Mouse (Mus musculus): ENCODE measurements around the gene Ankrd33b. TPM values are rescaled to one million over a fixed set of nuclear protein-coding genes. Genes with fewer than 3 reads are reported as not detected.

The Ankrd33b gene
- polyA plus RNA-seq, 1 experiment from 2014 or later = 0.74 TPM

DNA sequence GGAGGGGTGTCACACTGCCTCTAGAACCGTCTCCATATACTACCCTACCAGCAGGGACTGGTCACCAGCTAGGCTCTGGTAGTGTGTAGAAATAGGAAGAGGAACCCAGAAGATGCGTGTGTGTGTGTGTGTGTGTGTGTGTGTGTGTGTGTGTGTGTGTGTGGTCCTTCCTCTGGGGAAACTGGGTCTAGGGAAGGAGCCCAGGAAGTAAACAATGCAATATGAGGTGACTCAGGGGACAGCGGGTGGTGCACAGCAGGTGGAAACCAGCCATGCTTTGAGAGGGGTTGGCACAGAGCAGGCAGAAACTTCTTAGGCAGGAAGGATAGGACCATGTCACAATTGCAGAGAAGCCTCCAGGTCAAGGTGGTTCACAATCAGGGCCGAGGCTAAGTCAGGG is 30.8 kb downstream of the Ankrd33b start:
- H3K27ac ChIP-seq = no peak overlapping the region
- H3K4me3 ChIP-seq = no peak overlapping the region
- no peak overlapping the region for H3K9ac ChIP-seq
- H3K36me3 ChIP-seq = no peaks in the 10 kb centered on the region
- no peaks in the 10 kb centered on the region for H3K27me3 ChIP-seq
- no peak overlapping the region for H3K4me2 ChIP-seq
- ATAC-seq (ENCODE audit: insufficient number of reproducible peaks, insufficient read depth, low FRiP score, low TSS enrichment, low read depth) = no peak
- H3K9me3 ChIP-seq = no peaks in the 10 kb centered on the region
- no peaks in the 10 kb centered on the region for H3K4me1 ChIP-seq
- WGBS = 64% methylated on average over 4 of the region's 4 CpGs

DNA sequence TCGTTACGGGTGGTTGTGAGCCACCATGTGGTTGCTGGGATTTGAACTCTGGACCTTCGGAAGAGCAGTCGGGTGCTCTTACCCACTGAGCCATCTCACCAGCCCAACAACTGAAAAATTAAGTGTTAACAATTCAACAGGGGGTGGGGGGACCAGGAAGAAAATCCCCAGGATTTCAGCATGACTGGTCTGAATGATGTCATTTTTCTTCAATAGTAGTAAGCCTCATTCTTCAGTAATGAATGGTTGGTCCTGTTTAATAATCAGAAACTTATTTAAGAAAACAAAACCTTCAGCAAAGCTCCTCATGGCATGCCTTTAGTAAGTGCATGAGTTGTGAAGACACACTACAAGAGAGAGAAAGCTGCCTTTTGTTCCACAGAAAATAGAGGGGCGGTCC is 32.7 kb downstream of the Ankrd33b start:
- no peak overlapping the region for H3K4me2 ChIP-seq
- no peak for ATAC-seq (ENCODE audit: insufficient number of reproducible peaks, insufficient read depth, low FRiP score, low TSS enrichment, low read depth)
- H3K9me3 ChIP-seq = no peaks in the 10 kb centered on the region
- H3K4me1 ChIP-seq = no peaks in the 10 kb centered on the region
- H3K4me3 ChIP-seq = no peak overlapping the region
- no peaks in the 10 kb centered on the region for H3K27me3 ChIP-seq
- H3K36me3 ChIP-seq = no peaks in the 10 kb centered on the region
- no peak overlapping the region for H3K27ac ChIP-seq
- no peak overlapping the region for H3K9ac ChIP-seq
- 91% methylated on average over 5 of the region's 5 CpGs for WGBS

DNA sequence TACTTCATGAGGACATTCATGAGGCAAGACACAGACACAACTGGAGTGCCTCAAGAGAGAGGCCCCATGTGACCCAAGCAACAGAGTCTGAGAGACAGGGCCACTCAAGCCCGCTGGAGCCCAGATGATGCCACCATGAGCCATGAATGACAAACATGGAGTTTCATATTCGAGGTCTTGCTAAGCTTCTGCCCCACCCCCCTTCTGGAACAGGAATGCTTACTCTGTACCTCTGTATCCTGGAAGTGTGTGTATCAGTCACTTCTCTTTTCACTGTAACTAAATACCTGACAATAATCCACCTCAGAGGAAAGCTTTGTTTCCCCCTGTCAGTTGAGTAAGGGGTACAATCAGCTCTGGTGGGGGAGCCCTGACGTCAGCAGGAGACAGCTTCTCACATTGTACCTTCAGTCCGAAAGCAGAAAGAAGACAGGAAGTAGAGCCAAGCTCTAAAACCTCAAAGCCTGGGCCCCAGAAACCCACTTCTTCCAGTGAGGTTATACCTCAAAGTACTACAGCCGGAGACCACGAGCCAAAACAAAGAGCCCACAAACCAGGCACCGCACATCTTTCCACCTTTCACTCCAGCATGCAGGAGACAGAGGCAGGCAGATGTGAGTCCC is 34.9 kb downstream of the Ankrd33b start:
- H3K36me3 ChIP-seq = no peaks in the 10 kb centered on the region
- ATAC-seq (ENCODE audit: insufficient number of reproducible peaks, insufficient read depth, low FRiP score, low TSS enrichment, low read depth) = no peak
- H3K9ac ChIP-seq = no peak overlapping the region
- H3K27me3 ChIP-seq = no peaks in the 10 kb centered on the region
- no peak overlapping the region for H3K4me2 ChIP-seq
- no peaks in the 10 kb centered on the region for H3K9me3 ChIP-seq
- H3K27ac ChIP-seq = no peak overlapping the region
- 75% methylated on average over 7 of the region's 7 CpGs for WGBS
- no peaks in the 10 kb centered on the region for H3K4me1 ChIP-seq
- H3K4me3 ChIP-seq = no peak overlapping the region

DNA sequence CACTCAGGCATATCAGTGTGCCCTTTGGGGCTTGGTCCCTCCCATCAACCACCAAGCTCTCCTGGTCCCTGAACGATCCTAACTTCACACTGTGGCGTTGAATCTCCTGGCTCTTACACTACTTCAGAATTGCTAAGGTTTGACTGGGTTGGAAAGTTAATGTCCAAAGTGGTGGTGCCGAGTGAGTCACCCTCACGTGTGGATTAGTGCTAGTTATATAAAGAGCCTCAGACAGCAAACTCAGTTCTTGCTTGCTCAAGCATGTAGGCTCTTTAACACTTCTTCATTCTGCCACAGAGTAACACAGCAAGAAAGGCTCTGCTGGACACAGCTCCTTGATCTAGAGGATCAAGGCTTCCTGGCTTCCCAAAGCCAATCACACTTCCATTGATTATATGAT is 35.8 kb downstream of the Ankrd33b start:
- WGBS = 73% methylated on average over 4 of the region's 4 CpGs
- no peak for ATAC-seq (ENCODE audit: insufficient number of reproducible peaks, insufficient read depth, low FRiP score, low TSS enrichment, low read depth)

DNA sequence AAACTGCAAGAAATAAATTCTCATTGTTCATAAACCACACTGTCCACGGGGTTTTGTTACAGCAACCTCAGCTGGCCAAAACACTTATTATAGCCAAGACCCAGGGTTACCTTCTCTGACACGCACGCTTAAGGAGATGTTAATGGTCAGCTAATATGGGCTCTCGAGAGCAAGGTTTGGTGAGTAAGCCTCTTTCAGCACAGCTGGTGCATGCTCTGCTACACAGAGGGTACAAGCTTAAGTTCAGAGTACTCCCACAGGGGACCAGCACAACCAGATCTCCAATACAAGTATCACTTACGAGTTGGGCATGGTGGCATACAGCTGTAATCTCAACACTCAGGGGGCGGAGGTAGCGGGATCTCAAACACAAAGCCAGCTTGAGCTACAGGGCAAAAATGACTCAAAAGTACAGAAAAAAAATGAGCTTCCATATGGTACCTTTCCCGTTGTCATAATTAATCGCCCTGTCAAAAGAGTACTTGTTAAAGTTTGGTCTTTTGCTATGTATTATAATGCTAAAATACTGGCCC is 39.4 kb downstream of the Ankrd33b start:
- Histone ChIP-seq H3K36me3 (no peaks in the 10 kb centered on the region), H3K27me3 (no peaks in the 10 kb centered on the region), H3K9me3 (no peaks in the 10 kb centered on the region), H3K4me3 (no peak overlapping the region), H3K27ac (no peak overlapping the region), H3K4me1 (no peaks in the 10 kb centered on the region), H3K4me2 (no peak overlapping the region), H3K9ac (no peak overlapping the region)
- no peak for ATAC-seq (ENCODE audit: insufficient number of reproducible peaks, insufficient read depth, low FRiP score, low TSS enrichment, low read depth)
- 82% methylated on average over 9 of the region's 9 CpGs for WGBS

More for the DNA sequence above, 35.8 kb downstream of the Ankrd33b start:
- Histone ChIP-seq H3K4me1 (no peaks in the 10 kb centered on the region), H3K9me3 (no peaks in the 10 kb centered on the region), H3K27ac (no peak overlapping the region), H3K36me3 (no peaks in the 10 kb centered on the region), H3K4me2 (no peak overlapping the region), H3K9ac (no peak overlapping the region), H3K4me3 (no peak overlapping the region), H3K27me3 (no peaks in the 10 kb centered on the region)

DNA sequence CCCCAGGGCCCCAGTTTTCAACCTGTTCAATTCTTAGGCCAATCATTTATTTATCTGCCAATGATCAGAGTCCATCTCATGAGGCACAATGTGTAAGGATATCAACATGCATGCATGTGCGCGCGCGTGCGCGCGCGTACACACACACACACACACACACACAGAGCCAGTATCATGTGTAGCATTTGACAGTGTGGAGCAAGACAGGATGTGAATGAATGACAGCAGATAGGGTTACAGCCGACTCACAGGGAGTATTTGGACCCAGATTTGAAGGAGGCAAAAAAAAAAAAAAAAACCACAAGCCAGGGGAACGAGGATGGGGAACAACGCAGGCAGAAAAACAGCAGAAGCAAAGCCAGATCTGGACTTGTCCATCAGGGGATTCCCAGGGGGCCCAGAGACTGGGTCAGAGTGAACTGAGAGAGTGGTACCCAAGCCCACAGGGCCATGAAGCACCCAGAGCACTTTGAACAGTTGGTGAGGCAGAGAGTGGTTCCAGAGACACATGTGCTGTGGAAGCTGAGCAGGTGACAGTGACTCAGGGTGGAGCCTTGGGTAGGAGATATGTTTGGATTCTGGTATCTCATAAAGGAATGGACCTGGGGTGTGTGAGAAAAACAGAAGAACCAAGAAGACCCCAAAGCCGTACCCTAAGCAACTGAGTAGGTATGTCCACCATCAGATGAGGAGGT is 41.7 kb downstream of the Ankrd33b start:
- Histone ChIP-seq H3K9ac (no peak overlapping the region), H3K27me3 (no peaks in the 10 kb centered on the region), H3K4me3 (no peak overlapping the region), H3K4me2 (no peak overlapping the region), H3K4me1 (no peaks in the 10 kb centered on the region), H3K36me3 (no peaks in the 10 kb centered on the region), H3K27ac (no peak overlapping the region), H3K9me3 (no peaks in the 10 kb centered on the region)
- WGBS = 85% methylated on average over 12 of the region's 12 CpGs
- ATAC-seq (ENCODE audit: insufficient number of reproducible peaks, insufficient read depth, low FRiP score, low TSS enrichment, low read depth) = no peak

DNA sequence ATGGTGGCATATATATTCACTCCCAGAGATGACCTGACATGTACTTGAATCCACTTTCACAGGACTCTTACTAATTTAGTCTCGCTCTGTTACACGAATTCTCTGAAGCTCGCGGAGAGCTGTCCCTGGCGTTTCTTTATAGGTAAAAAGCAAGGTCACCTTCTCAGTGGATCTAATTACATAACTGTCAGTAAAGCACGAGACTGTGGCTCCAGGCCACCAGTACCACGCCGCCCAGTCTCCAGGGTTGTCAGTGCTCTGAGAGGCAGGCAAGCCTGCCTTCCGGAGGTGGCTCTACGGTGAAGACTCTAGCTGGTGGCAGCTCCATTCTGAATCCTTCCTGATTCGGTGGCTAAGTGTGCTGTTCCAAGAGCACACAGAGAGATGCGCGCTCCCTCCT is 43.0 kb downstream of the Ankrd33b start:
- 72% methylated on average over 13 of the region's 13 CpGs for WGBS
- Histone ChIP-seq H3K9ac (no peak overlapping the region), H3K36me3 (no peaks in the 10 kb centered on the region), H3K4me2 (no peak overlapping the region), H3K27me3 (no peaks in the 10 kb centered on the region), H3K4me1 (peaks cover 4% of the 10 kb centered on the region), H3K27ac (no peak overlapping the region), H3K9me3 (no peaks in the 10 kb centered on the region), H3K4me3 (no peak overlapping the region)
- ATAC-seq (ENCODE audit: insufficient number of reproducible peaks, insufficient read depth, low FRiP score, low TSS enrichment, low read depth) = no peak

DNA sequence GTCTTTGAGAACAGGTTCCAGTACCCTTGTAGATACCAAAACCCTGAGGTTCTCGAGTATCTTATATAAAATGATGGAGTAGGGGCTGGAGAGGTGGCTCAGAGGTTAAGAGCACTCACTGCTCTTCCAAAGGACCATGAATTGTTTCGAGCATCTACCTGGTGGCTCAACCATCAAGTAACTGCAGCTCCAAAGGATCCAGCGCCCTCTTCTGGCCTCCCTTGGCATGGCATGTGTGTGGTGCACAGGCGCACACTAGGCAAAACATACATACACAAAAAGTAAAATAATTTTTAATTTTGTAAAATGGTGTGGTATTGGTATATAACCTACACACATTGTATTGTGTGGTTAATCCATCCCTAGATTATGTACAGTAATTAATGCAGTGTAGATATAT is 43.8 kb downstream of the Ankrd33b start:
- Histone ChIP-seq H3K27me3 (no peaks in the 10 kb centered on the region), H3K27ac (no peak overlapping the region), H3K4me2 (no peak overlapping the region), H3K9me3 (no peaks in the 10 kb centered on the region), H3K4me1 (peaks cover 13% of the 10 kb centered on the region), H3K4me3 (no peak overlapping the region), H3K9ac (no peak overlapping the region), H3K36me3 (no peaks in the 10 kb centered on the region)
- no peak for ATAC-seq (ENCODE audit: insufficient number of reproducible peaks, insufficient read depth, low FRiP score, low TSS enrichment, low read depth)
- 76% methylated on average over 4 of the region's 4 CpGs for WGBS

DNA sequence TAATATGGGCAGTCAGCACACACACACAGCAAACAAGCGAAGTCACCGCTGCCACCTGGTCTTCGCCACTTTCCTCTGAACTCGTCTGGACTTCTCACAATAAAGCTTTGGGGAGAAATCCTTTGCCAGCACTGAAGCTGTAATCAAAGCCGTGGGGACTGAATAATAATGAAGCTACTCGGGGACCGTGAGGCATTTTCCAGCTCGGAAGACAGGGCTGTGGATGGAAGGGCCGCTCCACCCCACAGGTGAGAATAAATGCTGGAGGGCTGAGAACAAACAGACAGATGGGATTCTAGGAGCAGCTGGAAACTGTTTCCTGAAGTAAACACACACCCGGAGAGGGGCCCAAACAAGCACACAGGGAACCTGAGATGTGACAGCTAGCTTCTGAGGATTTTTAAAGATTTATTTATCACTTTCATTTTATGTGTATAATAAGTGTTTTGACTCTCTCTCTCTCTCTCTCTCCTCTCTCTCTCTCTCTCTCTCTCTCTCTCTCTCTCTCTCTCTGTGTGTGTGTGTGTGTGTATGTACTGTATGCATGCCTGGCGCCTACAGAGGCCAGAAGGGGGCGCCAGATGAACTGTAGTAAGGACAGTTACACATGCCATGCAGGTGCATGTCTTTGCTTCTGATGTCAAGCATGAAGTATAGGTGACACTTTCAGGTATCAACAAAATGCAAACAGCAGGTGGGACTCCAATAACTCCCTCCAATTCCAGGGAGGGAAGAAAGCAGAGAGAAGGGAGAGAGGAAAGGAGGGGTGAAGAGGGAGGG is 46.7 kb downstream of the Ankrd33b start:
- Histone ChIP-seq H3K4me2 (no peak overlapping the region), H3K36me3 (no peaks in the 10 kb centered on the region), H3K9me3 (no peaks in the 10 kb centered on the region), H3K27ac (no peak overlapping the region), H3K4me1 (peaks cover 27% of the 10 kb centered on the region), H3K27me3 (no peaks in the 10 kb centered on the region), H3K4me3 (no peak overlapping the region), H3K9ac (no peak overlapping the region)
- WGBS = 53% methylated on average over 12 of the region's 12 CpGs
- ATAC-seq (ENCODE audit: insufficient number of reproducible peaks, insufficient read depth, low FRiP score, low TSS enrichment, low read depth) = no peak

DNA sequence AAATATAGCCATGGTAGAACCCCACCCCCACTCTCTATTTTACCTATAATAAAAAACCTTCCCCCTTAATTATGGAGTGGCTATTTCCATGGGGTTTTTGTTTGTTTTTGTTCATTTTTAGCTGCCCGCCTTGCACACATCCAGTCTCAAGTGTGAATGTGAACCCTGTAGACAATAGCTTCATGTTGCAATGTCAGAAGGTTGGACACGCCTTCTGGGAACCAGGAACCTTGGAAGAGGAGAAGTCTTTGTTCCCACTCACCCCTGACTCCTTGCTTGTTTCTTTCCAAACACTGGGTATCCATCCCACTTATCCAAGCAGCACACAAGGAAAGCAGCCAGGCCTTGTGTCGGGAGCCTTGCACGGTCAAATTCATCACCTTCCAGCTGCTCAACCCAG is 48.5 kb downstream of the Ankrd33b start:
- Histone ChIP-seq H3K36me3 (no peaks in the 10 kb centered on the region), H3K4me2 (no peak overlapping the region), H3K27me3 (no peaks in the 10 kb centered on the region), H3K4me3 (no peak overlapping the region), H3K27ac (peak overlapping the region; percentile 68), H3K9ac (no peak overlapping the region), H3K4me1 (peaks cover 27% of the 10 kb centered on the region), H3K9me3 (no peaks in the 10 kb centered on the region)
- ATAC-seq (ENCODE audit: insufficient number of reproducible peaks, insufficient read depth, low FRiP score, low TSS enrichment, low read depth) = no peak
- 62% methylated on average over 4 of the region's 4 CpGs for WGBS

DNA sequence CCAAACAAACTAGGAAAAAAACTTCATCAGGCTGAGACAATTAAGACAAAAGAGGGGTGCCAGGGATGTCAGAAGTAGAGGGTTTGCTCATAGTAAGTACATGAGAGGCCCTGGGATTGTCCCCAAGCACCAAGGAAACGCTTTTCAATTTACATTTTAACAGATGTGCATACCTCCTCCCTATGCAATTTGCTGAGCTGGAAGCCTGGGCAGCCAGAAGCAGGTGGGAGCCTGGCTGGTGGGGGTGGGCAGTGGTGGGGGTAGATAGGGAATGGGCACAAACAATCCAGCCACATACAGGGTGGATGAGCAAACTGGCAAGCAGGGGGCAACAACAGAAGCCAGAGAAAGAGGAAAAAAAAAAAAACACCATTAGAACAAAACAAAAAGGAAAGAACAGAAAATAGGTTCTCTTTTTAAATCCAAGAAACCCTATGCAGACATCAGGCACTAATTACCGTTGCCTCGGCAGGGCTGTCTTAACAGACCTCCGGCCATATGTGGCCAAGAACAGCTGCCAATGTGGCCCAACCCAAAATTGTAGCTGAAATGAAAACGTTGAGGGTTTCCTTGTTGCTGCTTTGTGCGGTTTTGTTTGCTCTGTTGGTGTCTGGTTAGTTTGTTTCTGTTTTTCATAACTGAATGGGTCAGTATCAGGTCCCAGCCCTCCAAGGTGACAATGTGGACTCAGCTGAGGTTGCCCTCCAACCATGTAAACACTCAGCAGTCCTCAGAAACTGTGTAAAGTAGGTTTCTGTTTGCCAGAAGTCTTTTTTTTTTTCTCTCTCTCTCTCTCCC is 49.2 kb downstream of the Ankrd33b start:
- Histone ChIP-seq H3K27me3 (no peaks in the 10 kb centered on the region), H3K27ac (peak overlapping the region; percentile 68), H3K4me1 (peaks cover 27% of the 10 kb centered on the region), H3K36me3 (no peaks in the 10 kb centered on the region), H3K9ac (no peak overlapping the region), H3K4me2 (peak overlapping the region; percentile 14; the same call in 1 of the 2 replicates), H3K9me3 (no peaks in the 10 kb centered on the region), H3K4me3 (no peak overlapping the region)
- WGBS = 18% methylated on average over 6 of the region's 6 CpGs
- no peak for ATAC-seq (ENCODE audit: insufficient number of reproducible peaks, insufficient read depth, low FRiP score, low TSS enrichment, low read depth)
